Mouse (Mus musculus) gastrocnemius, adult 8-10 months (tissue): ENCODE results near the gene Tspan32. TPM values are rescaled to one million over a fixed set of nuclear protein-coding genes. Genes with fewer than 3 reads are reported as not detected.

Experiments used
- DNase-seq, 2 experiments: peaks; one replicate each; pipeline ENCODE4 v3.0.0; 2022; ENCODE audit warnings: low spot score in 2 of 2
- total RNA-seq, 4 experiments: library from RNA; stranded (reverse); gene quantifications; 2 replicates each; pipeline ENCODE4 v1.2.4; 2022

Tspan32 gene
- total RNA-seq, 4 experiments from 2014 or later, result 0.27 to 0.56 TPM; not detected in 2

DNA sequence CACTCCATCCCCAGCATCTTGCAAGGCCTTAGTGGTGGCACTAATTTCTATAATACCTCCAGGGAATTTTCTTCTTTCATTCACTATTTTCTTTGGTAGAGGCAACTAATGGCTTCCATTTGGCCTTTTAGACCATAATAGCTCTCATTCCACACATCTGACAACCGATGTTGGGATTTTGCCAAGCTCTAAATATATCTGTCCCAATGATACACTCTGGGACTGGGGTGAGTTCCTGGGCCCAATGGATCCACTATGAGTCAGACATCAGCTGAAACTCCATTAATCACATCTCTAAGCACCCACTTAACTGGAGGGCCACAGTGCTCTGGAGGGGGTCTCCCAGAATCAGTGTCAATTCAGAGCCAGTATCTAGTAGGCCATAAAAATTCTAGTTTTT lies 27.0 kb downstream of the Tspan32 start:
- DNase-seq, result no peak

DNA sequence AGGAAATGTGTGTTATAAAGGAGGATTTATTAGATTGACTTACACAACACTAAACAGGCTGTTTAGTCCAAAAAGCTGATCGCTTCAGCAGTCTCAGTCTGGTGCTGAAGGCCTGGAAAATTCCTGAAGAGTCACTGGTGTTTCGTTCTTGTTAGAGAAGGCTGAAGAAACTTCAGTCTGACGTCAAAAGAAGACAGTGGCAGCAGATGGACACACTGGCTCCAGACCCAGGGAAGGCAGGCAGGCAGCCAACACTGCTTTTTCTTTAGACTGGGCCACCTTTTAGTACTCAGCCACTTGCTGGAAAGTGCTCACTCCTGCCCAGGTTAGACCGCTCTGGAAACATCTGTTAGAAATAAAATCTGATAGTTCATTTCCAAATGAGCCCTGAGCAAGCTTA lies 28.7 kb downstream of the Tspan32 start:
- DNase-seq, result no peak

DNA sequence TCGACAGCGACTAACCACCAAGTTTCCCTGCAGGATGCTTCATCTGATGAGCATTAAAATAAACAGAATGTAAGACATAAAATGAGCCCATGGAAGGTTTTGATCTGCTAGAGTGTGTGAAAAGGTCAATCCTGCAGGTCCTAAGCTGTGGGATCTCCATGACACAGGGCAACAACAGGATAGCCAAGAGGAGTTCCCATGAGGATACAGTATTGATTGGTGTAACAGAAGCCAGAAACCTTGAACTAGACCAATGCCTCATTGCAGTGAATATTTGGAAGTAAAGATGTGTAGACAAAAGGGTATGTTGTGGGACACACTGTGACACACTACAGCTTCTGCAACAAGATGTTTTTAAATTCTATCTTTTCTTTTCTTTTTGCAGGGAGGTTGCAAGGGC lies 29.3 kb downstream of the Tspan32 start:
- DNase-seq, result no peak

DNA sequence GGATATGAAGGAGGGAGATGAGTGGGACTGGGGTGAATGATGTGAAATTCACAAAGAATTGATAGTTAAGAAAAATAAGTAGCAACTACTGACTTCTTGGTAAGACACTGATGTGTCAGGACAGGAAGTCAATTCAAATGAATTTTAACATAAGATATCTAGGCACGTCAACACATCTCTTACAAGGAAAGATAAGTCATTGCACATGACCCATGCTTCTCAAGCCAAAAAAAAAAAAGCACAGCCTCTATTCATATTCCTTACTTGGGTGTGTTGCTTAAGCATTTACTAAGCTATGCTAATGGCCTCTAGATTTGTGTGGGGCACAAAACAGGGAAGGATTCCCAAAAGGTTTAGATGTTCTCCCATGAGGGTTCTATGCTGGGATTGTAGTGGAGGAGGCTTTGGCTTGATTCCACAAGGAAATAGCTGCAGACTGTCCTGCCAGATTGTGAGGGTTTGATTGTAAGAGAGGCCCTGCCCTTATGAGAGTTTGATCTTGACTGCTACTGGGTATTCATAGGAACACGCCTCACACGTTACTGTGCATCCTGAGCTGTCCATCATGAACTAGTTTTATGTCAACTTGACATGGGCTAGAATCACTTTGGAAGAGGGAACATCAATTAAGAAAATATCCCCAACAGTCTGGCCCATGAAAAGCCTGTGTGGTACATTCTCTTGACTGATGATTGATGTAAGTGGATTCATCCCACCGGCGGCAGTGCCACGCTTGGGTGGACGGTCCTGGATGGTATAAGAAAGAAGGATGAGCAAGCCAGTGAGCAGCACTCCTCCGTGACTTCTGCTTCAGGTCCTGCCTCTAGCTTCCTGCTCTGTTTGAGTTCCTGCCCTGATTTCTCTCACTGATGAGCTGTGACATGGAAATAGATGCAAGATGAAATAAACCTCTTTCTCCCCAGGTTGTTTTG lies 29.9 kb downstream of the Tspan32 start:
- DNase-seq, result no peak

DNA sequence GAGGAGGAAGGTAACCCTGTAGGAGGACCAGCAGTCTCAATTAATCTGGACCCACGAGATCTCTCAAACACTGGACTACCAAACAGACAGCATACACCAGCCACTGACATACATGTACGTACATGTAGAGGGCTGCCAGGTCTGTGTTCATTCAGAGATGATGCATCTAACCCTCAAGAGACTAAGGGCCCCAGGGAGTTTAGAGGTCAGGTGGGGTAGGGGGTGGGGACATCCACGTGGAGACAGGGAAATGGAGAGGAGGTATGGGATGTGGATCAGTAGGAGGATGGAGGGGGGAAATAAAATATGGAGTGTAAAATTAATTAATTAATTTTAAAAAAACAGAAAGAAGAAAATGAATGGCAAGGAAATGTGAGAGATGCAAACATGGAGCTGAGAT lies 31.9 kb downstream of the Tspan32 start:
- no peak for DNase-seq

DNA sequence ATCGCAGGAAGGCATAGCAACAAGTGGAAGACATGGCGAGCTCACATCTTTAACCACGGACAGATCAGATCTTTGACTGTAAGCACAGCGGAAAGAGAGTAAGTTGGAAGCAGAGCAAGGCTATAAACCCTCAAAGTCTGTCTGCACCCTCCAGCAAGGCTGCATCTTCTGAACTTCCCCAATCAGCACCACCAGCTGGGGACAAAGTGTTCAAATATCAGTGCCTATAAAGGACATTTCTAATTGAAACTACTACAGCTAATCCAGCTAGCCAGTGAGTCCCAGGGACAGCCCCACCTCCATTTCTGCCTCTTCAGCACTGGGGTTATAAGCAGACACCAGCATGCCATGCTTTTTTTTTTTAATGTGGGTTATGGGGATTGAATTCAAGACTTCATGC lies 32.5 kb downstream of the Tspan32 start:
- DNase-seq, result no peak

DNA sequence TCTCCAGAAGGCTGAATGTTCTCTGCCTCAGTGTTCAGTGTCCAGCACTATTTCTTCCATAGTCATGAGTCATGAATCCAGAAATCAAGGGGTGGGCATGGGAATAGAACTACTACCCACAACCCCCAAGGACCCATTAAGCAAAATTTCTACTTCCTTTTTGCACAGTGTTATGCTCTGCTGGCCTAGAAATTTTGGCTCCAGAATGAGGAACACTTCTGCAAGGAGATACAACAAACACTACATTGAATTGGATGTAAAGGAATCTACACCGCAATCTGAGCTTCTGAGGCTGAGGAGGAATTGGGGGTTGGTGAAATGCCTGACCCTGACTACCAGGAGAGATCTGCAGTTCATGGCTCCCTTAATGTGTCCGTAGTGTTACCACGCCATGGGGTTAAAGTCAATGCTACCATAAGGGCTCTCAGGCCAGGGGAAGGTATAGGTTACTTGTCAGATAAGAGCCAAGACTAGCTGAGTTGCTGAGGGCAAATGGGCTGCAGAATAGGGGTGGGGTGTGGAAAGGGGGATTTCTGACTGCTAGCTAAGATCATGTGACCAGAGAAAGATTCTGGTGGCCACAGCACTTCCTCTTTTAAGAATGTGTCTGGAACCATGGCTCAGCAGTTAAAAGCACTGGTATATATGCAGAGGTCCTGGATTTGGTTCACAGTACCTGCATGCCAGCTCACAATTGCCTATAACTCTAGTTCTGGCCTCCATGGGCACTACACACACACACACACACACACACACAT lies 33.5 kb downstream of the Tspan32 start:
- no peak for DNase-seq

DNA sequence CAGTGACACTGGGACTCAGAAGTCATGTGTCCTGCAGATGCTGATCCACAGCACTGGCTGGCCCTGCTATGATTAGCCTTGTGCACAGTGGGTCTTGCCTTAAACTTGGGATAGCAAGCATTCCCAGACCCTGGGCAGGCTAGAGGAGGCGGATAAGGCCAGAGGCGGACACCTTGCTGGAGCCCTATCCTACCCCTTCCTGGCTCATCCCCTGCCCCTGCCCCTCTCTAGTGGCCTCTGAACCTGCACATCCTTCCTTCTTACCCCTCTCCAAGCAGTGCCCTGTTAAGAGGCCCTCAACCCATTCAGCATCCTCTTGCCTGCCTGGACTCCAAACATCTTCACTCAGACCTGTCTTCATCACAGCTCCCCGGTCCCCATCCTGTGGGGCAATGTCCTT lies 35.7 kb downstream of the Tspan32 start:
- DNase-seq, result no peak

DNA sequence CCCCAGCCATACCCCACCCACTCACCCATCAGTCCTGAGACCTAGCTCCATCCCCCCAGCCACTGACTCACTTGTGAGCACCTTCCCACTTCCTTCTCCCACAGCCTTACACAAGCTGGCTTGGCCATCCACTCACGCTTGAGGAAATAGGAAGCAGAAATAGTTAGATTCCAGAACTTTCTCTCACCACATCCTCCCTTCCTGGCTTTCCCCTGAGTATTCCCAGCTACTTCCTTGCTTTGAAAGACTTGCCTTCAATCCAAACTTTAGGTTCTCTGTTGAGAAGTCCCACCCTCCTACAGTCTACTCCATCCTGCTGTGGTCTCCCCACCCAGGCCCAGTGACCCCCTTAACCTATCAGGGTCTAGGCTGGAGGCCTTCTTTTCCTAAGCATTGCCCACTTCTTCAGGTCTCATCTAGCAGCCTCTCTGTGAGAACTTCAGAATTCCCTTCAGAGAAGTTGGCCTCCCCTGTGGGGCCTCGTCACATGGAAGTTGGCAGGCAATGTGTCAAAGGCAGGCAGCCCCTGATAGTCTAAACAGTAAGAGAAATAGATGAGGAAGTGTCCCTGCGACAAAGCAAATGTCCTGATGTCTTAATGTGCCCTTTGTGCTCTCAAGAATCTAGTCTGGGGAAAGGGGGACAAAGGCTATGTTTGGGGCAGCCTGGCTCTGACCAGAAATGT lies 36.4 kb downstream of the Tspan32 start:
- DNase-seq, result no peak

DNA sequence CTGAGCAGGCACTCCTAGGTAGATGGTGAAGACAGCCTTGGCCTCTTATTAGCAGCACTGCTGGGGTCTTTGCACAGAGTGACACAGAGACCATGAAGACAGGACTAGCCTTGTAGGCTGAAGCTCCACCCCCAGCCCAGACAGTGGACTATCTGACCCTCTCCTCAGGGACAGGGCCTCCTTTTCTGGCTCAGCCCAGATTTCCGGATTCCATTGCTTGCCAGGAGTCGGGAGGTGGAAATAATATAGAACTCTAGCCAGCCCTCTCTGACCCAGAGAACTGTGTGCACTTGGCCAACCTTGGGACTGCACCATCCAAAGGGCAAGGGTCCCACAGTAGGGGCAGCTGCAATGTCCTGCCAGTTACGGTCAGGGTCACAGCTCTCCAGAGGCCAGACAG lies 37.2 kb downstream of the Tspan32 start:
- peak; percentile 39 to 41 for DNase-seq

DNA sequence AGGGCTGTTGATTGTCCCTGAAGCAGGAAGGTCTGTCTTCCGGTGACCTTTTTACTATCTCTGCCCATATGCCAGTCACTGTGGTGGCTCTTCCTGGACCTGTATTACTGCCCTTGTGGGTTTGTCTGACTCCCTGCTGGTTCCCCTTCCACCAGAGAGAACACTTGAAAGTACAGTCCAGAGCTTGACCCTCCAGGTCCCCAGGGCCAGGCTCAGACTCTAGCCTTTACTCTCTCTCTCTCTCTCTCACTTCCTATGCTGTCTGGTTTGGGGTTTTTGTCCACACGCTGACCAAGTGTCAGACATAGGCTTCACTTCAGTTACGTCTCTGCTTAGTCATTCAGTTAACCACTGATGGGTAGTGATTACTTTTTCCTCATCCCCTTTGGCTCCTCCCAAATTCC lies 38.1 kb downstream of the Tspan32 start:
- DNase-seq, result no peak

DNA sequence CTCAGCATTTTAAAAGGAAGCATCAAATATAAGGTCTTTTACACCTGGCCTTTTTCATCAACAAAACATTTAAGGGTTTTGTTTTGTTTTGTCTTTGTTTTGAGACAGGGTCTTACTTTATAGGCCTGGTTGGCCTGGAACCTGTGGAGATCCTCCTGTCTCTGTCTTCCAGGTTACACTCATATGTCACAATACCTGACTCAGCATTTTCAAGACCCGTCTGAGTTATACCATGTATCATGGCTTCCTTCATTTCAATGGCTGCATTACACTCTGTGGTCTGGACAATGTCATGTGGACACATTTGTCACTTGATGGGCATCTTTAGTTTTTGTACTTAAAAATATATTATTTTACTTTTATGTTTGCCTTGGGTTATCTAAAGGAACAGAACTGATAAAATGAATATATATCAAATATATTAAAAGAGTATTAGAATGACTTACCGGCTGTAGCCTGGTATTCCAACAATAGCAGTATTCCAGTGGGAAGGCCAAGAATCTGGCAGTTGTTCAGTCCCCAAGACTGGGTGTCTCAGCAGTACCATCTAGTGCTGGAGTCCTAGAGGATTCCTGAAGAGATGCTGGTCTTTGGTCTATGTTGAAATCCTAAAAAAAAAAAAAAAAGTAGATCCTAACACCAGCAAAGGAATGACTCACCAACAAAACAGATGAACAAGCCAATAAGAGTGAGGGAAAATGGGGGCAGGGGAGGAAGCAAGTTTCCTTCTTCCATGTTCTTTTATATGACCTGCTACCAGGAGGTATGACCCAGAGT lies 39.4 kb downstream of the Tspan32 start:
- no peak for DNase-seq

DNA sequence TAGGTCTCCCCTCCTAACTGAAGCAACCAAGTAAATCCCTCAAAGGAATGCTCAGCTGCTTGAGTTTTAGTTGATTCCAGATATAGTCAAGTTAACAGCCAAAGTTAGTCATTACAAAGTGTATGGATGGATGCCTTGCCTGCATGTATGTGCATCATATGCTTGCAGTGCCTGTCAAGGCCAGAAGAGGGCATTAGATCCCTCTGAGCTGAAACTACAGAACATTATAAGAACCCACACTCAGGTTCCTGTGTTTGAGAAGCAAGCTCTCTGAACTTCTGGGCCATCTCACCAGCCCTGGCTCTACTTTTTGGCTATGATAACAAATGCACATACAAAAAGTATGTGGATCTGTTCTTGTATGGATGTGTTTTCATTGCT lies 40.0 kb downstream of the Tspan32 start:
- DNase-seq, result no peak

DNA sequence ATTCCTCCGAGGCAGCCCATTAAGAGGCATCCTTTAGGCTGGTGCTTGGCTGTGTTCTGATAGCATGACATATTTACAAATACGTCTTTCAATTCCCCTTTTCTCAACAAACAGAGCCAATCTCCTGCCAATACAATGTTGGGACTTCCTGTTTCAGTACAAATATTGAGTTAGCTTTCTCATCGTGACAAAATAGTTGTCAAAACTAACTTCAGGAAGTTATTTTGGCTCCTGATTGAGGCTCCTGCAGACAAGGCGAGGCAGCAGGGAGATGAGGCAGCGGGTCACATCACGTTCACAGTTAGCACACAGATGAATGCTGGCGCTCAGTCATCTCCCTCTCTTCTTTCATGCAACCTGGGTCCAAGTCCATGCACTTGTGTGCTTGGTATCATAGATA lies 41.5 kb downstream of the Tspan32 start:
- DNase-seq, result no peak

DNA sequence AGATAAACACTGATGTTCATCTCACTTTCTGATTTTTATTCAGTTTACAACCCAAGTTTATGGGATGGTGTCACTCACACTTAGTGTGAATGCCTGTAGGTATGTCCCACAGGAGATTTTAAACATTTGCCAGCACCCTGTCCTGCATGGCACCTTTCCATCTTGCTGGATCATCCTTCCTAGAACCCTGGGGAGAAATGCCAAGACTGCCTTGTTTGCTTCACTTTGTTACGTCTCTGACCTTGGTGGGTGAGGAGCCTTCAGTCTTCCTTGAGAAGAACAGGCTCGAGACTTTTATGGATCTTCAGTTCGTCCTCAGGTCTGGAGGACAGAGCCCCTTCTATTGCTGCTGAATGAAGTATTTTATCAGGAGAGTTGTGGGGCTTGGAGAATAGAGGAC lies 44.5 kb downstream of the Tspan32 start:
- no peak for DNase-seq

DNA sequence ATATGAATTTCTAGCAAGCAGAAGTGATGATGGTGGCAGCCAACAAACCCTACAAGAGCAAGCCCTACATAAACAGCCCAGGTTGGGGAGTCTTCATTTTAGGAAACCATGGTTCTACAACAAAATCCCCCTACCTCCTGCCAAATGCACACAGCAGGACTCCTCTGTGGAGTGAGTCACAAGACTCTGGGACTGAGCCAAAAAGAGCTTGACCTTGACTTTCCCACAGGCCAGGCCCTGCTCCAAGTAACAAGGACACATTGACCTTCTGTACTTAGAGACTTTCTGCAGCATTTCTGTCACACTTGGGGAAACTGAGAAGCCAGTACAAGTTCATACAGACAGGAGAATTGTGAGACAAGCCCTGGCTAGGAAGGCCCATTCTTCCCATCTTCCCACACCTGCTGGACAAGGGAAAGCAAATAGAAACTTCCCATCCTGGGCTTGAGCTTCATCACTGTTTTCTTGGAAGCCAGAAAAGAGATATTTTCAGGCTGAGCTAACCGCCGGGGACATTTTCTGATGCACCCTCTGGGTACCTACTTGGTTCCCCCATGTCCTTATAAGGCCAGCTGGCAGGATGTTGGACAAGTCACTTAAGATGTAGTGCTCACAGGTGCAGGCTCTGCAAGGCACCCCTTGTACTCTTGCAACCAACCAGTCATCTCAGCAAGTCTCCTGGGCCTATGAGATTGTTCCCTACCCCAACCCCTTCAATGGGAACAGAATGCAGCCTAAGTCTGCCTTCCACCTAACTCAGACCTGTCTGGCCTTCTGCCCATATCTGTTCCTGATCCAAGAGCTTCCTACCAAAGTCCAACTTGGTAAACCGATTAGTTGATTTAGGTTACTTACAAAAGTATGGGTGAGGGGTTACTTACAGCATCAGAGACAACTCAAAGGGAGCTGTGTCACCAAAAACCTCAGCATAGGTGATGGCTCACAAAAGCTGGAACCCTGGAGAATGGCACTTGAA lies 45.3 kb downstream of the Tspan32 start:
- DNase-seq, result no peak

DNA sequence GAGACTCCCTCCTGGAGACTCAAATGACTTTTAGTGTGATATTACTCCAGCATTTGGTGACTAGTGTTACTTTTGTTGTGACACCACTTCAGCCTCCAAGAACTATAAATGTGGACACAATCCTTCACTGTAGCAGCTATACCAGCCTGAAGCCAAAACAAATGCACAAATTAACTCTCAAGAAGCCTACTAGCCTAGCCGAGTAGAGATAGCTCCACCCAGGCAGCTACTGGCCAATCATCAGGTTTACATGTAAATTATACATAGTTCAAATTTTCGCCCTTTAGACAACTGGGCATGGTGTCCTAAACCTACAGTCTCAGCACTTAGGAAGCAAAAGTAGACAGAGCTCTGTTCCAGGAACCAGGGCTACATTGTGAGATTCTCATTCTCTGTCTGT lies 46.5 kb downstream of the Tspan32 start:
- DNase-seq, result no peak

DNA sequence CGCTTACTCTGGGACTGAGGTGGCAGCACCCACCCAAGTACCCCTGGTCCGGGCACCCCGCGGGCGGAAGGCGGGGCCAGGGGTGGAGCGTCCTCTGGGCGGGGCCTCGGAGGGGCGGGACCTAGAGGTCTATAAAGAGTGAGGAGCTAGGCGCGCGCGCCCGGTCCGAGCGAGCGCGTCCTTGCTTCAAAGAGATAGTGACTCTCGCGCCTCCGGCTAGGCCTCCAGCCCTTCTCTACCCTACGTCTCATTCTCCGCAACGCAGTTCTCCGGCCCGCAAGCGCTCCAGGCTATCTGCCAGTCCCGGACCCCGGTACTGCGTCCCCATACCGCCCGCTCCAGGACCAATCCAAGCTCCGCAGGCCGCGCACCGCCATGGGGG lies 47.8 kb downstream of the Tspan32 start, which contains the start of gene Cd81:
Gene Cd81, plus strand, starts transcription at position 114 of the 382 bp plus-strand sequence.
- DNase-seq, result peak; percentile 80 to 81

DNA sequence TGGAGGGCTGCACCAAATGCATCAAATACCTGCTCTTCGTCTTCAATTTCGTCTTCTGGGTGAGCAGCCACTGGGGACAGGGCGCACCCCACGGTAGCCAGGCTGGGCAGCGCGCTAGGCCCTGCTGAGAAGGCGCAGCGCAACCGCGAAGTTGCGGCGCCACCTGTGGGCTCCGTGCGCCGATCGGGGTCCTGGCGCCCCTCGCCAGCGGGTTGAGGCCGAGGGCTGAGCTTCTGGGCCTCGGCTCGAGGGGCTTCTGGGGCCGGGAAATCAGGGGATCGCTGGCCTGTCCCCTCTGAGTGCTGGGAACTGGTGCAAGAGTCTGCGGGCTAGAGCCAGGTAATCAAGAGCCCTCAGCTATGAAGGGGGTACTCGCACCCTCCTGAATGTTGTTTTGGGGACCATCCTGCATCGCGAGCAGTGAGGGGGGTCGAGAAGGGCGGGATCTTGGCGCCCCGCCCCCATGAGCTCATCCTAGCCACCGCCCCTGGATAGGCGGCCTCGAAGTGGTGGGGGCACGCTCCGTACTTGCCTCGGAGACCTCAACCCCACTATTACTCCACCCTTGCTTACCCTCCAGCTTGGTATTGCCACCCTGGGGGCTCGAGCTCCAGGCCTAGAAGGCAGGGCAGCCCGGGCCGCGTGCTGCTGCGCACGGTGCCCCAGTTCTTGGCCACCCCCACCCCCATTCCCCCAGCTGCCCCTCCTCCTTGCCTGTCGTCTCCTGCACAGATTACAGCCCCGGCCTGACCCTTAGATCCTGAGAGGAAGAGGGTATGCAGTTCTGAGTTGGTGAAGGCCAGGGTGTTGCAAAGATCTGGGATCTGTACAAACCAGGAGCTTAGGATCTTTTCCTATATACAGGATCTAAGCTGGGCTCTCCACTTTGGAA lies 48.4 kb downstream of the Tspan32 start:
- peak; percentile 54 to 59 for DNase-seq
